8 mouse cellular contexts compared by ENCODE assay signal in the genomic region with DNA sequence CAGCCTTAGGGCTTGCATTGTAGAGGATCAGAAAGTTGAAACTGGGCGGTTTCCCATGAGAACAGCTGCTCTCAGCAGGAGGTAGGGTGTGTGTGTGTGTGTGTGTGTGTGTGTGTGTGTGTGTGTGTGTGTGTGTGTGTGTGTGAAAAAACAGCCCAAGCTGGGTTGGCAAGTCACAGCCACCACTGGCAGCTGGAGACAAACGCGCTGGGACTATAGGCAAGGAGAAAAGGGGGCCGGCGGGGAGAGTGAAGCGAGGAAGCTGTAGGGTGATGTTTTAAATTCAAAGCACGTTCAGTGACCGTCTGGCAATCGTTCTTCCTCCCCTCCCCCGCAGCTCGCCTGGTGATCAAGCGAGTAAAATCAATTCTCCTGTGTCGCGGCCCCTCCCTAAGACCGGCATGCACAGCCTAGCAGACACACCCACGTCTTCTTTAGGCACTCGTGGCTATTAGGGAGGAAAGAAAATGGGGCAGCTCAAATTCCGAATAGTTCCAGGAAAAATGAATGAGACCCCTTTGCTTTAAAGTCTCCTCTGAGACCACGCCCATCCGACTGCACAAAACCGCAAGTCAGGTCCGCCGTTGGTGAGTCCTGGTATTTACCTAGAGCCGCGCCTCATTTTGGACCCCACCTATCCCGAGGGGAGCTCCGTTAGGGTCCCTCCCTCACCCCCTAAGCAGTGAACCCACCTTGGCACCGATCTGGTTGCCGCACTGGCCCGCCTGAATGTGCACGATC. TPM values are rescaled to one million over a fixed set of nuclear protein-coding genes. Genes with fewer than 3 reads are reported as not detected.
DNase-seq lines count a peak whose midpoint lies in the region; ATAC-seq and TF ChIP-seq lines count a peak whose summit lies in the region.

No protein-coding gene starts in this region.

- peak; percentile 48 for ATAC-seq in intestine, embryonic 15.5 days
- ATAC-seq in limb, embryonic 12.5 days (ENCODE audit: insufficient number of reproducible peaks, insufficient read depth, low FRiP score, low TSS enrichment, low read depth), result peak; percentile 57
- peak; percentile 10 for ATAC-seq in midbrain, embryonic 14.5 days (ENCODE audit: low FRiP score, low TSS enrichment)
- peak; percentile 28 for ATAC-seq in stomach, embryonic 15.5 days (ENCODE audit: insufficient read depth, low FRiP score, low read depth)

- peak overlapping the region; percentile 57 for H3K9ac ChIP-seq in intestine, embryonic 15.5 days
- peak overlapping the region; percentile 61 for H3K9ac ChIP-seq in limb, embryonic 12.5 days (replicated peaks)
- peak overlapping the region; percentile 76 for H3K9ac ChIP-seq in midbrain, embryonic 14.5 days (replicated peaks; ENCODE audit: low read length)
- H3K9ac ChIP-seq in stomach, embryonic 15.5 days, result peak overlapping the region; percentile 18; the same call in 1 of the 2 replicates

- peak overlapping the region; percentile 89 for H3K4me2 ChIP-seq in intestine, embryonic 15.5 days (replicated peaks)
- H3K4me2 ChIP-seq in limb, embryonic 12.5 days, result peak overlapping the region; percentile 78
- peak overlapping the region; percentile 88 for H3K4me2 ChIP-seq in midbrain, embryonic 14.5 days (ENCODE audit: low read length)
- H3K4me2 ChIP-seq in stomach, embryonic 15.5 days, result peak overlapping the region; percentile 86

- peak overlapping the region; percentile 55 for H3K4me3 ChIP-seq in cerebellum, adult 2 months (replicated peaks; ENCODE audit: insufficient read depth, low read depth, low read length)
- peak overlapping the region; percentile 67 for H3K4me3 ChIP-seq in intestine, embryonic 15.5 days (replicated peaks)
- H3K4me3 ChIP-seq in limb, embryonic 12.5 days (replicated peaks), result peak overlapping the region; percentile 64
- peak overlapping the region; percentile 93 for H3K4me3 ChIP-seq in midbrain, embryonic 14.5 days (replicated peaks; ENCODE audit: low read depth, low read length)
- peak overlapping the region; percentile 63 for H3K4me3 ChIP-seq in stomach, embryonic 15.5 days (replicated peaks)

- no peaks in the 10 kb centered on the region for H3K27me3 ChIP-seq in cerebellum, adult 2 months (ENCODE audit: control insufficient read depth, insufficient read depth, low read length)
- peaks cover 9% of the 10 kb centered on the region; the same call in 1 of the 2 replicates for H3K27me3 ChIP-seq in intestine, embryonic 15.5 days (replicated peaks)
- H3K27me3 ChIP-seq in limb, embryonic 12.5 days, result peaks cover 13% of the 10 kb centered on the region
- no peaks in the 10 kb centered on the region for H3K27me3 ChIP-seq in midbrain, embryonic 14.5 days (ENCODE audit: control insufficient read depth, insufficient read depth, low read length)
- H3K27me3 ChIP-seq in stomach, embryonic 15.5 days (replicated peaks), result peaks cover 10% of the 10 kb centered on the region

- TF ChIP-seq POLR2A in cerebellum, adult 2 months (IDR thresholded peaks at IDR 0.05; ENCODE audit: borderline replicate concordance, insufficient read depth, low read length), result no peak

- peaks cover 9% of the 10 kb centered on the region; the same call in 1 of the 2 replicates for H3K4me1 ChIP-seq in cerebellum, adult 2 months (ENCODE audit: control insufficient read depth, insufficient read depth, low read length)
- H3K4me1 ChIP-seq in intestine, embryonic 15.5 days (replicated peaks), result peaks cover 28% of the 10 kb centered on the region
- peaks cover 47% of the 10 kb centered on the region for H3K4me1 ChIP-seq in limb, embryonic 12.5 days (replicated peaks)
- H3K4me1 ChIP-seq in midbrain, embryonic 14.5 days (ENCODE audit: control insufficient read depth, insufficient read depth, low read length), result peaks cover 23% of the 10 kb centered on the region
- H3K4me1 ChIP-seq in stomach, embryonic 15.5 days, result peaks cover 25% of the 10 kb centered on the region

- no peak for TF ChIP-seq CTCF in cerebellum, adult 2 months (IDR thresholded peaks at IDR 0.05; ENCODE audit: borderline replicate concordance, insufficient read depth, low read depth, low read length)

- no peaks in the 10 kb centered on the region for H3K36me3 ChIP-seq in intestine, embryonic 15.5 days
- peaks cover 11% of the 10 kb centered on the region for H3K36me3 ChIP-seq in limb, embryonic 12.5 days
- H3K36me3 ChIP-seq in midbrain, embryonic 14.5 days (ENCODE audit: control insufficient read depth, insufficient read depth, low read length), result peaks cover 32% of the 10 kb centered on the region
- no peaks in the 10 kb centered on the region for H3K36me3 ChIP-seq in stomach, embryonic 15.5 days

- DNase-seq in cerebellum, adult 2 months, result no peak
- DNase-seq in cerebellum, adult 9-10 months, result no peak
- peak; percentile 22 for DNase-seq in adipocyte (ENCODE audit: low spot score)
- peak; percentile 56 for DNase-seq in forelimb bud, embryonic 11.5 days (ENCODE audit: low read depth, low spot score)
- DNase-seq in midbrain, embryonic 14.5 days, result peak; percentile 90

- H3K9me3 ChIP-seq in intestine, embryonic 15.5 days, result no peaks in the 10 kb centered on the region
- no peaks in the 10 kb centered on the region for H3K9me3 ChIP-seq in limb, embryonic 12.5 days
- H3K9me3 ChIP-seq in midbrain, embryonic 14.5 days (ENCODE audit: control insufficient read depth, low read length), result no peaks in the 10 kb centered on the region
- H3K9me3 ChIP-seq in stomach, embryonic 15.5 days, result no peaks in the 10 kb centered on the region

- 3% methylated on average over 31 of the region's 31 CpGs for WGBS in cerebellum, adult 2 months
- WGBS in intestine, embryonic 15.5 days, result under 1% methylated on average over 31 of the region's 31 CpGs
- under 1% methylated on average over 31 of the region's 31 CpGs for WGBS in limb, embryonic 12.5 days
- under 1% methylated on average over 31 of the region's 31 CpGs for WGBS in midbrain, embryonic 14.5 days
- WGBS in stomach, embryonic 15.5 days, result under 1% methylated on average over 31 of the region's 31 CpGs

- H3K27ac ChIP-seq in cerebellum, adult 2 months (ENCODE audit: insufficient read depth, low read length), result no peak overlapping the region
- peak overlapping the region; percentile 70; the same call in 1 of the 2 replicates for H3K27ac ChIP-seq in intestine, embryonic 15.5 days
- peak overlapping the region; percentile 46; the same call in 1 of the 2 replicates for H3K27ac ChIP-seq in limb, embryonic 12.5 days
- H3K27ac ChIP-seq in midbrain, embryonic 14.5 days (replicated peaks; ENCODE audit: low read depth, low read length), result peak overlapping the region; percentile 98
- peak overlapping the region; percentile 55 for H3K27ac ChIP-seq in stomach, embryonic 15.5 days

RNA-seq across cellular contexts. Expression of gene Tubb2b, which starts 0.6 kb away (rescaled TPM):
- 224 and 255 TPM in 2 replicates for polyA plus RNA-seq in cerebellum, adult 2 months (2012; rRNA removed)
- polyA plus RNA-seq in intestine, embryonic 15.5 days (2015; fragmentation: Nextera tagmentation; extraction: Ambion mirVana), result 33.5 and 34.2 TPM in 2 replicates
- polyA plus RNA-seq in limb, embryonic 12.5 days (2016; fragmentation: Nextera tagmentation; extraction: Ambion mirVana), result 25.6 and 27.1 TPM in 2 replicates
- 758 and 1,005 TPM in 2 replicates for polyA plus RNA-seq in midbrain, embryonic 14.5 days (2014; fragmentation: Nextera tagmentation; extraction: Ambion mirVana)
- 30.4 and 31.3 TPM in 2 replicates for polyA plus RNA-seq in stomach, embryonic 15.5 days (2015; fragmentation: Nextera tagmentation; extraction: Ambion mirVana)

RNA-seq across cellular contexts. Expression of gene Psmg4, which starts 33.1 kb away (rescaled TPM):
- 45.3 and 48.3 TPM in 2 replicates for polyA plus RNA-seq in cerebellum, adult 2 months (2012; rRNA removed)
- polyA plus RNA-seq in intestine, embryonic 15.5 days (2015; fragmentation: Nextera tagmentation; extraction: Ambion mirVana), result 71.3 and 88.2 TPM in 2 replicates
- polyA plus RNA-seq in limb, embryonic 12.5 days (2016; fragmentation: Nextera tagmentation; extraction: Ambion mirVana), result 102 and 106 TPM in 2 replicates
- 79.2 and 96.7 TPM in 2 replicates for polyA plus RNA-seq in midbrain, embryonic 14.5 days (2014; fragmentation: Nextera tagmentation; extraction: Ambion mirVana)
- polyA plus RNA-seq in stomach, embryonic 15.5 days (2015; fragmentation: Nextera tagmentation; extraction: Ambion mirVana), result 72.6 and 82.4 TPM in 2 replicates

RNA-seq across cellular contexts. Expression of gene Tubb2a, which starts 51.8 kb away (rescaled TPM):
- 850 and 867 TPM in 2 replicates for polyA plus RNA-seq in cerebellum, adult 2 months (2012; rRNA removed)
- polyA plus RNA-seq in intestine, embryonic 15.5 days (2015; fragmentation: Nextera tagmentation; extraction: Ambion mirVana), result 170 TPM in 2 replicates
- polyA plus RNA-seq in limb, embryonic 12.5 days (2016; fragmentation: Nextera tagmentation; extraction: Ambion mirVana), result 79.8 and 80.1 TPM in 2 replicates
- polyA plus RNA-seq in midbrain, embryonic 14.5 days (2014; fragmentation: Nextera tagmentation; extraction: Ambion mirVana), result 2,201 and 2,712 TPM in 2 replicates
- 182 and 192 TPM in 2 replicates for polyA plus RNA-seq in stomach, embryonic 15.5 days (2015; fragmentation: Nextera tagmentation; extraction: Ambion mirVana)

Comparison
In these comparisons a context has a peak if more than half of its experiments do, and no peak if none do; other contexts are left out.
1. DNase-seq: peak in adipocyte (single experiment), forelimb bud, embryonic 11.5 days (single experiment) and midbrain, embryonic 14.5 days (single experiment); none in cerebellum, adult 2 months (0 of 2) and cerebellum, adult 9-10 months (single experiment).
2. H3K9ac ChIP-seq: peak in every context shown above with its lines; median percentile 76 in midbrain, embryonic 14.5 days; 61 in limb, embryonic 12.5 days; 57 in intestine, embryonic 15.5 days; 18 in stomach, embryonic 15.5 days.
3. Peak in every context shown above with its lines, with median percentiles within 50 percentile points of each other: H3K4me3 ChIP-seq, ATAC-seq and H3K4me2 ChIP-seq.